Mouse (Mus musculus): ENCODE measurements around the gene Gm11733. TPM values are rescaled to one million over a fixed set of nuclear protein-coding genes. Genes with fewer than 3 reads are reported as not detected.
"Not testable (repeated sequence)": the region's sequence is repeated elsewhere in the genome, so short reads cannot be mapped to it uniquely, and the experiment has no call there.

The Gm11733 gene
- total RNA-seq (2014; fragmentation: Nextera tagmentation) (not detected in 2 replicates), total RNA-seq (2017) (not detected in 2 replicates)

GRCm38 (mm10) chr11:117484198-117484597, at the start of gene Gm11733:
Gm11733 (plus strand) TSS chr11:117484368.
- no peak for ATAC-seq (replicated peaks; ENCODE audit: poor library complexity, severe bottlenecking)

- no peak for ATAC-seq (replicated peaks; ENCODE audit: poor library complexity, severe bottlenecking)
These were observed 47.6 kb upstream of the Gm11733 start for GRCm38 (mm10) chr11:117436401-117437109.

- no peak for ATAC-seq (replicated peaks; ENCODE audit: poor library complexity, severe bottlenecking)
These were observed 47.1 kb upstream of the Gm11733 start for GRCm38 (mm10) chr11:117437110-117437490.

GRCm38 (mm10) chr11:117438363-117438762, 45.8 kb upstream of the Gm11733 start:
- no peak for ATAC-seq (replicated peaks; ENCODE audit: poor library complexity, severe bottlenecking)

- ATAC-seq (replicated peaks; ENCODE audit: poor library complexity, severe bottlenecking), result no peak
These were observed 43.2 kb upstream of the Gm11733 start for GRCm38 (mm10) chr11:117440865-117441425.

- no peak for ATAC-seq (replicated peaks; ENCODE audit: poor library complexity, severe bottlenecking)
These were observed 40.1 kb upstream of the Gm11733 start for GRCm38 (mm10) chr11:117444090-117444489.

GRCm38 (mm10) chr11:117445707-117446106, 38.5 kb upstream of the Gm11733 start:
- no peak for ATAC-seq (replicated peaks; ENCODE audit: poor library complexity, severe bottlenecking)

- ATAC-seq (replicated peaks; ENCODE audit: poor library complexity, severe bottlenecking), result no peak
These were observed 30.1 kb upstream of the Gm11733 start for GRCm38 (mm10) chr11:117454086-117454485.

- ATAC-seq (replicated peaks; ENCODE audit: poor library complexity, severe bottlenecking), result no peak
These were observed 25.0 kb upstream of the Gm11733 start for GRCm38 (mm10) chr11:117459148-117459547.

GRCm38 (mm10) chr11:117462202-117462864, 21.8 kb upstream of the Gm11733 start:
- ATAC-seq (replicated peaks; ENCODE audit: poor library complexity, severe bottlenecking), result no peak

- ATAC-seq (replicated peaks; ENCODE audit: poor library complexity, severe bottlenecking), result not testable (repeated sequence)
These were observed 20.8 kb upstream of the Gm11733 start for GRCm38 (mm10) chr11:117463416-117463815.

- ATAC-seq (replicated peaks; ENCODE audit: poor library complexity, severe bottlenecking), result no peak
These were observed 17.9 kb upstream of the Gm11733 start for GRCm38 (mm10) chr11:117466292-117466691.

- ATAC-seq (replicated peaks; ENCODE audit: poor library complexity, severe bottlenecking), result no peak
These were observed 17.3 kb upstream of the Gm11733 start for GRCm38 (mm10) chr11:117466911-117467310.

- no peak for ATAC-seq (replicated peaks; ENCODE audit: poor library complexity, severe bottlenecking)
These were observed 15.4 kb upstream of the Gm11733 start for GRCm38 (mm10) chr11:117468585-117469363.

GRCm38 (mm10) chr11:117469724-117470123, 14.4 kb upstream of the Gm11733 start:
- ATAC-seq (replicated peaks; ENCODE audit: poor library complexity, severe bottlenecking), result no peak

GRCm38 (mm10) chr11:117470586-117471195, 13.5 kb upstream of the Gm11733 start:
- ATAC-seq (replicated peaks; ENCODE audit: poor library complexity, severe bottlenecking), result no peak

GRCm38 (mm10) chr11:117471625-117472283, 12.4 kb upstream of the Gm11733 start:
- ATAC-seq (replicated peaks; ENCODE audit: poor library complexity, severe bottlenecking), result no peak

- no peak for ATAC-seq (replicated peaks; ENCODE audit: poor library complexity, severe bottlenecking)
These were observed 11.3 kb upstream of the Gm11733 start for GRCm38 (mm10) chr11:117472885-117473284.

- ATAC-seq (replicated peaks; ENCODE audit: poor library complexity, severe bottlenecking), result no peak
These were observed 9.0 kb upstream of the Gm11733 start for GRCm38 (mm10) chr11:117475204-117475603.

GRCm38 (mm10) chr11:117475669-117476068, 8.5 kb upstream of the Gm11733 start:
- 0 out of 2 replicates have a peak, but pooled peaks have one; percentile 42 for ATAC-seq (replicated peaks; ENCODE audit: poor library complexity, severe bottlenecking)

All from granulocyte monocyte progenitor cell, adult 5-6 weeks (primary cell).